Mouse (Mus musculus) left cerebral cortex, adult 6 months (tissue): Measurements from ENCODE around the gene Racgap1. TPM values are rescaled to one million over a fixed set of nuclear protein-coding genes. Genes with fewer than 3 reads are reported as not detected.

Experiments
- long read RNA-seq, 2 experiments: library from polyadenylated mRNA; unstranded; transcript quantifications; one replicate each; pipeline ENCODE4 v2.0.0; 2019 to 2020
- polyA plus RNA-seq: library from polyadenylated mRNA; unstranded; fragments of <200 nt; fragmentation: Nextera tagmentation; gene quantifications from 2 replicates; pipeline ENCODE4 v1.2.3, GENCODE M21; 2021

Racgap1 gene
- polyA plus RNA-seq: 5.6 and 6.7 TPM in 2 replicates
- long read RNA-seq, experiment 1, transcript Racgap1-213 (18 exons, 3,052 nt): minor isoform, 6 of 80 reads
- long read RNA-seq, experiment 1, transcript Racgap1-201 (17 exons, 2,933 nt): major isoform, 50 of 80 reads
- long read RNA-seq, experiment 1, partial matches to known transcripts: 5 of 80 reads
- long read RNA-seq, experiment 1, other reads (novel, unspliced or antisense): 19 of 80 reads
- long read RNA-seq, experiment 2, partial matches to known transcripts: 3 of 10 reads
- long read RNA-seq, experiment 2, other reads (novel, unspliced or antisense): 3 of 10 reads

GRCm38 (mm10) chr15:99651163-99651872, at the start of gene Racgap1:
Gene Racgap1, minus strand, starts transcription at chr15:99651656.

GRCm38 (mm10) chr15:99670154-99670821, 18.8 kb upstream of the Racgap1 start, which contains the start of gene Asic1:
Gene Asic1, plus strand, starts transcription at chr15:99670368.

GRCm38 (mm10) chr15:99600986-99601822, 50.3 kb downstream of the Racgap1 start, which contains the start of gene Aqp6:
Gene Aqp6, plus strand, starts transcription at chr15:99601400.

GRCm38 (mm10) chr15:99590429-99591084, 60.9 kb downstream of the Racgap1 start, which contains the start of gene Aqp5:
Gene Aqp5, plus strand, starts transcription at chr15:99590782.

GRCm38 (mm10) chr15:99578802-99579485, 72.5 kb downstream of the Racgap1 start, which contains the start of gene Aqp2:
Gene Aqp2, plus strand, starts transcription at chr15:99579055.

Other genes starting within 250 kb of the Racgap1 start
- gene Nckap5l, start 193.9 kb downstream of the Racgap1 start, polyA plus RNA-seq: 1.0 and 3.0 TPM in 2 replicates
- 6.0 and 8.9 TPM in 2 replicates for gene Bcdin3d, start 176.9 kb downstream of the Racgap1 start, polyA plus RNA-seq
- 202 and 292 TPM in 2 replicates for gene Faim2, start 123.5 kb downstream of the Racgap1 start, polyA plus RNA-seq
- 0.10 and 0.23 TPM in 2 replicates for gene Aqp2, start 72.6 kb downstream of the Racgap1 start, polyA plus RNA-seq
- 0.34 and 0.84 TPM in 2 replicates for gene Aqp5, start 60.9 kb downstream of the Racgap1 start, polyA plus RNA-seq
- gene Aqp6, start 50.3 kb downstream of the Racgap1 start, polyA plus RNA-seq: 0.44 TPM in 1 of 2 replicates, not detected in the other
- gene Asic1, start 18.7 kb upstream of the Racgap1 start, polyA plus RNA-seq: 4.1 and 19.7 TPM in 2 replicates
- gene Smarcd1, start 50.5 kb upstream of the Racgap1 start, polyA plus RNA-seq: 32.2 and 51.0 TPM in 2 replicates
- not detected in 2 replicates for gene Gm17349, start 53.8 kb upstream of the Racgap1 start, polyA plus RNA-seq
- gene Gpd1, start 65.9 kb upstream of the Racgap1 start, polyA plus RNA-seq: 20.0 and 22.8 TPM in 2 replicates
- gene Cox14, start 74.0 kb upstream of the Racgap1 start, polyA plus RNA-seq: 459 and 490 TPM in 2 replicates
- 38.5 and 47.9 TPM in 2 replicates for gene Cers5, start 121.2 kb upstream of the Racgap1 start, polyA plus RNA-seq
- gene Lima1, start 223.8 kb upstream of the Racgap1 start, polyA plus RNA-seq: 2.4 and 2.7 TPM in 2 replicates